Mouse (Mus musculus) midbrain, embryonic 15.5 days (tissue): ENCODE data around the gene Hist2h2aa2. TPM values are rescaled to one million over a fixed set of nuclear protein-coding genes. Genes with fewer than 3 reads are reported as not detected.

Experiments used
- ATAC-seq: fragments of 200-750 bp; cut with Nextera tagmentation; replicated peaks from 2 replicates; pipeline ENCODE4 v1.8.0; 2017; ENCODE audit warnings: moderate TSS enrichment
- H3K27ac ChIP-seq: fragments of 300-500 bp; sonication (generic); 2 replicates; pipeline ENCODE4 v1.5.1; 2015; ENCODE audit warnings: mild to moderate bottlenecking, inconsistent platforms
- H3K27me3 ChIP-seq: fragments of 300-500 bp; sonication (generic); replicated peaks from 2 replicates; pipeline ENCODE4 v1.6.1; 2015; ENCODE audit warnings: inconsistent platforms
- H3K36me3 ChIP-seq: fragments of 300-500 bp; sonication (generic); replicated peaks from 2 replicates; pipeline ENCODE4 v1.6.1; 2015; ENCODE audit warnings: inconsistent platforms
- H3K4me1 ChIP-seq: fragments of 300-500 bp; sonication (generic); 2 replicates; pipeline ENCODE4 v1.6.1; 2015; ENCODE audit warnings: inconsistent platforms
- H3K4me2 ChIP-seq: fragments of 300-500 bp; sonication (generic); 2 replicates; pipeline ENCODE4 v1.6.1; 2015; ENCODE audit warnings: inconsistent platforms, mild to moderate bottlenecking, moderate library complexity
- H3K4me3 ChIP-seq: fragments of 300-500 bp; sonication (generic); 2 replicates; pipeline ENCODE4 v1.5.1; 2015; ENCODE audit warnings: mild to moderate bottlenecking, inconsistent platforms
- H3K9ac ChIP-seq: fragments of 300-500 bp; sonication (generic); 2 replicates; pipeline ENCODE4 v1.6.1; 2015; ENCODE audit warnings: mild to moderate bottlenecking, inconsistent platforms
- H3K9me3 ChIP-seq: fragments of 300-500 bp; sonication (generic); 2 replicates; pipeline ENCODE4 v1.6.1; 2016; ENCODE audit warnings: inconsistent platforms
- WGBS: fragments of 180-500 bp; shearing (Covaris S2); methylation state at CpG from one replicate; pipeline ENCODE4 v1.1.7; 2015; ENCODE audit warnings: mixed read lengths; 5-methylcytosine and 5-hydroxymethylcytosine counted together
- polyA plus RNA-seq: library from polyadenylated mRNA; unstranded; fragments of >200 nt; fragmentation: Nextera tagmentation; extraction: Ambion mirVana; gene quantifications from 2 replicates; pipeline ENCODE4 v1.2.1, GENCODE M21; 2015

Gene Hist2h2aa2
- polyA plus RNA-seq, 1 experiment from 2014 or later: 51.7 TPM

- Histone ChIP-seq H3K9ac (peak within 1 kb of the TSS; percentile 48), H3K27ac (peak within 1 kb of the TSS; percentile 95), H3K4me3 (peak within 1 kb of the TSS; percentile 48), H3K4me2 (peak within 1 kb of the TSS; percentile 86), H3K4me1 (peaks cover 23% of the 10 kb centered on the region), H3K36me3 (no peaks in the 10 kb centered on the region), H3K27me3 (no peaks in the 10 kb centered on the region), H3K9me3 (no peaks in the 10 kb centered on the region)
- WGBS: 22% methylated on average over 29 of the region's 30 CpGs
- peak; percentile 52 for ATAC-seq
These were observed 28.1 kb upstream of the Hist2h2aa2 start, which contains the start of gene Hist2h3b for GRCm38 (mm10) chr3:96268051-96268775. Gene Hist2h3b, plus strand, starts transcription at chr3:96268654.

GRCm38 (mm10) chr3:96267541-96267940, 27.5 kb upstream of the Hist2h2aa2 start:
- no peaks in the 10 kb centered on the region for H3K9me3 ChIP-seq
- WGBS: 79% methylated on average over 4 of the region's 4 CpGs
- ATAC-seq: no peak
- no peak overlapping the region for H3K9ac ChIP-seq
- H3K27me3 ChIP-seq: no peaks in the 10 kb centered on the region
- H3K27ac ChIP-seq: no peak overlapping the region
- H3K4me2 ChIP-seq: no peak overlapping the region
- peaks cover 23% of the 10 kb centered on the region for H3K4me1 ChIP-seq
- no peaks in the 10 kb centered on the region for H3K36me3 ChIP-seq
- H3K4me3 ChIP-seq: no peak overlapping the region

GRCm38 (mm10) chr3:96266132-96266710, 26.1 kb upstream of the Hist2h2aa2 start:
- Histone ChIP-seq H3K4me1 (peaks cover 37% of the 10 kb centered on the region), H3K9ac (no peak overlapping the region), H3K27me3 (no peaks in the 10 kb centered on the region), H3K27ac (no peak overlapping the region), H3K36me3 (no peaks in the 10 kb centered on the region), H3K4me2 (no peak overlapping the region), H3K4me3 (no peak overlapping the region), H3K9me3 (no peaks in the 10 kb centered on the region)
- no peak for ATAC-seq
- 94% methylated on average over 8 of the region's 8 CpGs for WGBS

GRCm38 (mm10) chr3:96264404-96264949, 24.4 kb upstream of the Hist2h2aa2 start:
- Histone ChIP-seq H3K9ac (no peak overlapping the region), H3K27ac (peak overlapping the region; percentile 98), H3K36me3 (no peaks in the 10 kb centered on the region), H3K4me3 (0 out of 2 replicates have a peak overlapping the region, but pooled peaks have one; percentile 62), H3K4me2 (peak overlapping the region; percentile 72), H3K9me3 (no peaks in the 10 kb centered on the region), H3K4me1 (peaks cover 35% of the 10 kb centered on the region), H3K27me3 (no peaks in the 10 kb centered on the region)
- 65% methylated on average over 7 of the region's 7 CpGs for WGBS
- no peak for ATAC-seq

GRCm38 (mm10) chr3:96263558-96264403, 23.7 kb upstream of the Hist2h2aa2 start:
- peak overlapping the region; percentile 72 for H3K4me2 ChIP-seq
- peaks cover 35% of the 10 kb centered on the region for H3K4me1 ChIP-seq
- peak overlapping the region; percentile 62 for H3K4me3 ChIP-seq
- peak; percentile 43 for ATAC-seq
- no peaks in the 10 kb centered on the region for H3K27me3 ChIP-seq
- no peaks in the 10 kb centered on the region for H3K36me3 ChIP-seq
- H3K27ac ChIP-seq: peak overlapping the region; percentile 98
- WGBS: 3% methylated on average over 27 of the region's 27 CpGs
- peak overlapping the region; percentile 34 for H3K9ac ChIP-seq
- H3K9me3 ChIP-seq: no peaks in the 10 kb centered on the region

GRCm38 (mm10) chr3:96262979-96263550, 23.0 kb upstream of the Hist2h2aa2 start, which contains the start of gene Hist2h4:
Gene Hist2h4, minus strand, starts transcription at chr3:96263311.
- Histone ChIP-seq H3K9ac (peak within 1 kb of the TSS; percentile 74), H3K9me3 (no peaks in the 10 kb centered on the region), H3K27me3 (no peaks in the 10 kb centered on the region), H3K4me3 (peak within 1 kb of the TSS; percentile 62), H3K27ac (peak within 1 kb of the TSS; percentile 98), H3K4me2 (peak within 1 kb of the TSS; percentile 72), H3K4me1 (peaks cover 33% of the 10 kb centered on the region), H3K36me3 (no peaks in the 10 kb centered on the region)
- WGBS: under 1% methylated on average over 40 of the region's 40 CpGs
- peak; percentile 90 for ATAC-seq

GRCm38 (mm10) chr3:96262216-96262875, 22.3 kb upstream of the Hist2h2aa2 start:
- H3K4me2 ChIP-seq: peak overlapping the region; percentile 72

GRCm38 (mm10) chr3:96261623-96262022, 21.5 kb upstream of the Hist2h2aa2 start:
- Histone ChIP-seq H3K4me1 (peaks cover 27% of the 10 kb centered on the region), H3K4me3 (peak overlapping the region; percentile 62), H3K36me3 (no peaks in the 10 kb centered on the region), H3K4me2 (peak overlapping the region; percentile 72), H3K9ac (peak overlapping the region; percentile 74), H3K9me3 (no peaks in the 10 kb centered on the region), H3K27ac (peak overlapping the region; percentile 98), H3K27me3 (no peaks in the 10 kb centered on the region)
- 53% methylated on average over 3 of the region's 3 CpGs for WGBS
- ATAC-seq: no peak

More at GRCm38 (mm10) chr3:96262216-96262875, 22.3 kb upstream of the Hist2h2aa2 start:
- peak overlapping the region; percentile 62 for H3K4me3 ChIP-seq
- H3K9ac ChIP-seq: peak overlapping the region; percentile 74
- peak overlapping the region; percentile 98 for H3K27ac ChIP-seq
- WGBS: under 1% methylated on average over 19 of the region's 19 CpGs
- no peaks in the 10 kb centered on the region for H3K27me3 ChIP-seq
- H3K4me1 ChIP-seq: peaks cover 27% of the 10 kb centered on the region
- H3K36me3 ChIP-seq: no peaks in the 10 kb centered on the region
- ATAC-seq: peak; percentile 78
- H3K9me3 ChIP-seq: no peaks in the 10 kb centered on the region

GRCm38 (mm10) chr3:96260220-96260619, 20.1 kb upstream of the Hist2h2aa2 start:
- ATAC-seq: no peak
- Histone ChIP-seq H3K36me3 (no peaks in the 10 kb centered on the region), H3K4me1 (peaks cover 27% of the 10 kb centered on the region), H3K4me2 (no peak overlapping the region), H3K9ac (no peak overlapping the region), H3K27ac (no peak overlapping the region), H3K9me3 (no peaks in the 10 kb centered on the region), H3K27me3 (no peaks in the 10 kb centered on the region), H3K4me3 (no peak overlapping the region)
- 95% methylated on average over 5 of the region's 5 CpGs for WGBS

GRCm38 (mm10) chr3:96257190-96257589, 17.1 kb upstream of the Hist2h2aa2 start:
- 83% methylated on average over 3 of the region's 3 CpGs for WGBS
- Histone ChIP-seq H3K4me1 (peaks cover 12% of the 10 kb centered on the region), H3K9me3 (no peaks in the 10 kb centered on the region), H3K4me3 (no peak overlapping the region), H3K9ac (no peak overlapping the region), H3K27ac (no peak overlapping the region), H3K36me3 (no peaks in the 10 kb centered on the region), H3K27me3 (no peaks in the 10 kb centered on the region), H3K4me2 (no peak overlapping the region)
- no peak for ATAC-seq

GRCm38 (mm10) chr3:96255926-96256593, 16.0 kb upstream of the Hist2h2aa2 start:
- no peak overlapping the region for H3K9ac ChIP-seq
- no peak overlapping the region for H3K4me2 ChIP-seq
- no peaks in the 10 kb centered on the region for H3K9me3 ChIP-seq
- H3K4me3 ChIP-seq: no peak overlapping the region
- ATAC-seq: no peak
- H3K36me3 ChIP-seq: no peaks in the 10 kb centered on the region
- H3K27me3 ChIP-seq: no peaks in the 10 kb centered on the region
- WGBS: 84% methylated on average over 5 of the region's 5 CpGs
- H3K4me1 ChIP-seq: peaks cover under 1% of the 10 kb centered on the region; the same call in 1 of the 2 replicates
- no peak overlapping the region for H3K27ac ChIP-seq
